Mouse (Mus musculus) stomach, postnatal 0 days (tissue): ENCODE measurements around the gene Gm8909.
A peak's percentile ranks its signal among the peaks of the same experiment; 100 is the strongest.

Experiments used
- CTCF ChIP-seq: IDR thresholded peaks from 2 replicates; pipeline ENCODE4 v1.5.1; 2016; ENCODE audit warnings: antibody characterized with exemption, low read depth, mild to moderate bottlenecking, moderate library complexity
- EP300 ChIP-seq: optimal IDR thresholded peaks from 2 replicates; pipeline ENCODE3; 2016; ENCODE audit warnings: antibody characterized with exemption

- TF ChIP-seq EP300 (no peak), CTCF (0 out of 2 replicates have a peak, but pooled peaks have one; percentile 11)
Measured at GRCm38 (mm10) chr17:36131516-36132265, 36.6 kb downstream of the Gm8909 start.
